Mouse (Mus musculus) embryonic facial prominence, embryonic 15.5 days (tissue): ENCODE measurements around the gene Olfr1326-ps1. TPM values are rescaled to one million over a fixed set of nuclear protein-coding genes. Genes with fewer than 3 reads are reported as not detected.

Experiments used
- ATAC-seq: fragments of 200-750 bp; cut with Nextera tagmentation; 2 replicates; pipeline ENCODE4 v1.8.0; 2017; ENCODE audit warnings: low read depth, moderate TSS enrichment; ENCODE audit not compliant: insufficient number of reproducible peaks, low FRiP score, low TSS enrichment
- H3K27ac ChIP-seq: fragments of 300-500 bp; sonication (generic); replicated peaks from 2 replicates; pipeline ENCODE4 v1.5.1; 2015; ENCODE audit warnings: mild to moderate bottlenecking, inconsistent platforms
- H3K27me3 ChIP-seq: fragments of 300-500 bp; sonication (generic); 2 replicates; pipeline ENCODE4 v1.6.1; 2015; ENCODE audit warnings: inconsistent platforms
- H3K36me3 ChIP-seq: fragments of 300-500 bp; sonication (generic); 2 replicates; pipeline ENCODE4 v1.6.1; 2015; ENCODE audit warnings: mild to moderate bottlenecking, inconsistent platforms
- H3K4me1 ChIP-seq: fragments of 300-500 bp; sonication (generic); 2 replicates; pipeline ENCODE4 v1.6.1; 2015; ENCODE audit warnings: inconsistent platforms
- H3K4me2 ChIP-seq: fragments of 300-500 bp; sonication (generic); replicated peaks from 2 replicates; pipeline ENCODE4 v1.6.1; 2015; ENCODE audit warnings: mild to moderate bottlenecking, inconsistent platforms
- H3K4me3 ChIP-seq: fragments of 300-500 bp; sonication (generic); replicated peaks from 2 replicates; pipeline ENCODE4 v1.5.1; 2015; ENCODE audit warnings: mild to moderate bottlenecking, inconsistent platforms
- H3K9ac ChIP-seq: fragments of 300-500 bp; sonication (generic); 2 replicates; pipeline ENCODE4 v1.6.1; 2015; ENCODE audit warnings: inconsistent platforms
- H3K9me3 ChIP-seq: fragments of 300-500 bp; sonication (generic); replicated peaks from 2 replicates; pipeline ENCODE4 v1.6.1; 2016; ENCODE audit warnings: inconsistent platforms
- WGBS: fragments of 180-500 bp; shearing (Covaris S2); methylation state at CpG from one replicate; pipeline ENCODE4 v1.1.7; 2015; 5-methylcytosine and 5-hydroxymethylcytosine counted together
- polyA plus RNA-seq: library from polyadenylated mRNA; unstranded; fragments of >200 nt; fragmentation: Nextera tagmentation; extraction: Ambion mirVana; gene quantifications from 2 replicates; pipeline ENCODE4 v1.2.1, GENCODE M21; 2015

Olfr1326-ps1 gene
- not detected in 2 replicates for polyA plus RNA-seq

GRCm38 (mm10) chrX:74574788-74575187 lies at the start of gene Olfr1326-ps1:
TSS of gene Olfr1326-ps1 (minus strand) at chrX:74574888.
- no peak for ATAC-seq

GRCm38 (mm10) chrX:74592379-74592778 lies 17.7 kb upstream of the Olfr1326-ps1 start, which contains the start of gene Olfr1325:
TSS of gene Olfr1325 (plus strand) at chrX:74592679.
- H3K27ac ChIP-seq = no peak within 1 kb of the TSS
- no peaks in the 10 kb centered on the region for H3K27me3 ChIP-seq
- no peaks in the 10 kb centered on the region for H3K36me3 ChIP-seq
- H3K4me3 ChIP-seq = no peak within 1 kb of the TSS
- no peaks in the 10 kb centered on the region for H3K4me1 ChIP-seq
- 83% methylated on average over 2 of the region's 2 CpGs for WGBS
- no peak within 1 kb of the TSS for H3K9ac ChIP-seq
- ATAC-seq = no peak
- H3K9me3 ChIP-seq = no peaks in the 10 kb centered on the region
- H3K4me2 ChIP-seq = no peak within 1 kb of the TSS

More at GRCm38 (mm10) chrX:74574788-74575187, at the start of gene Olfr1326-ps1:
- no peaks in the 10 kb centered on the region for H3K27me3 ChIP-seq
- no peak within 1 kb of the TSS for H3K9ac ChIP-seq
- H3K4me1 ChIP-seq = no peaks in the 10 kb centered on the region
- no peak within 1 kb of the TSS for H3K4me2 ChIP-seq
- no peak within 1 kb of the TSS for H3K4me3 ChIP-seq
- H3K27ac ChIP-seq = no peak within 1 kb of the TSS
- no peaks in the 10 kb centered on the region for H3K36me3 ChIP-seq
- H3K9me3 ChIP-seq = no peaks in the 10 kb centered on the region

Other genes with a start within 250 kb of the Olfr1326-ps1 start
- 20.2 and 21.5 TPM in 2 replicates for gene Plxna3, start 245.8 kb downstream of the Olfr1326-ps1 start, polyA plus RNA-seq
- 96.2 and 101 TPM in 2 replicates for gene Lage3, start 221.3 kb downstream of the Olfr1326-ps1 start, polyA plus RNA-seq
- 76.4 and 78.5 TPM in 2 replicates for gene Ubl4a, start 201.7 kb downstream of the Olfr1326-ps1 start, polyA plus RNA-seq
- 20.9 and 23.4 TPM in 2 replicates for gene Slc10a3, start 201.5 kb downstream of the Olfr1326-ps1 start, polyA plus RNA-seq
- 47.4 and 48.2 TPM in 2 replicates for gene Fam3a, start 181.6 kb downstream of the Olfr1326-ps1 start, polyA plus RNA-seq
- gene Ikbkg, start 181.6 kb downstream of the Olfr1326-ps1 start, polyA plus RNA-seq = 20.3 and 21.4 TPM in 2 replicates
- gene G6pdx, start 145.7 kb downstream of the Olfr1326-ps1 start, polyA plus RNA-seq = 54.1 and 65.4 TPM in 2 replicates
- 0.84 TPM in 1 of 2 replicates, not detected in the other for gene Gm6880, start 93.5 kb downstream of the Olfr1326-ps1 start, polyA plus RNA-seq
- gene Olfr1325, start 17.8 kb upstream of the Olfr1326-ps1 start, polyA plus RNA-seq = 0.17 TPM in 1 of 2 replicates, not detected in the other
- 0.07 TPM in 1 of 2 replicates, not detected in the other for gene Gm5640, start 70.7 kb upstream of the Olfr1326-ps1 start, polyA plus RNA-seq
- gene Gm6890, start 166.0 kb upstream of the Olfr1326-ps1 start, polyA plus RNA-seq = 0.24 and 0.25 TPM in 2 replicates